ENCODE assay signal across 15 mouse cellular contexts in the genomic region with DNA sequence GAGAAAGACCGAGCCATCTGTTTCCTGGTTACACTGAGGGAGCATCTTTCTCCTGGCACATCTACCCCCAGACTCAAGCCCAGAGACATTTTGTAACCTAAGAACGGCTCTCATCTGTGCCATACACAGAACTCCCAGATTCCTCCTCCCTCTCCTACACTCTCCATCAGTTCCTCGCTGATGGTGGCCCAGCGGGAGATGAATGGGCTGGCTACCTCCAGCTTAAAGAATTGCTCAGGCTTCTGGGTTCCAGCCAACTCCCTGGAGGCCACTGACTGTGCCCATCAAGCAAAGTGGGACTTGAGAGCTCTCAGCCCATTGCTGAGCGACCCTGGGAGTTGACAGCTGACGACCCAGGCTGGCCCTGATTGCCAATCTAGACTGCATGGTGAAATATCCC. TPM values are rescaled to one million over a fixed set of nuclear protein-coding genes. Genes with fewer than 3 reads are reported as not detected.
A peak's percentile ranks its signal among the peaks of the same experiment; 100 is the strongest.
DNase-seq lines count a peak whose midpoint lies in the region; ATAC-seq and TF ChIP-seq lines count a peak whose summit lies in the region.
"Had no signal": no experiment of that assay in that cellular context is flagged by ENCODE, and none has a peak within 500 bp of the region (broad histone marks: within the 10 kb centered on the region; RNA-seq: fewer than 3 reads in every experiment).

No protein-coding gene starts in this region.

- no peaks in the 10 kb centered on the region for H3K9me3 ChIP-seq in forebrain, postnatal 0 days (ENCODE audit: low read length)
- H3K9me3 ChIP-seq: heart, embryonic 13.5 days; midbrain, embryonic 12.5 days had no signal

- intact Hi-C loops in left cerebral cortex, postnatal 4 days (cut with DNase I), result no loop called here
- intact Hi-C loops in left cerebral cortex, postnatal 14 days (cut with DNase I), result no loop called here

- H3K27me3 ChIP-seq in forebrain, postnatal 0 days (ENCODE audit: insufficient read depth, low read length), result no peaks in the 10 kb centered on the region

- no peak for TF ChIP-seq CTCF in forebrain, postnatal 0 days (IDR thresholded peaks at IDR 0.05; ENCODE audit: low read depth)

- H3K4me3 ChIP-seq in forebrain, postnatal 0 days (ENCODE audit: low read depth, low read length), result no peak overlapping the region
- H3K4me3 ChIP-seq: heart, embryonic 13.5 days; midbrain, embryonic 12.5 days had no signal

- H3K4me1 ChIP-seq in forebrain, postnatal 0 days (ENCODE audit: insufficient read depth), result no peaks in the 10 kb centered on the region
- H3K4me1 ChIP-seq: heart, embryonic 13.5 days; midbrain, embryonic 12.5 days had no signal

- H3K27ac ChIP-seq in forebrain, postnatal 0 days (ENCODE audit: low read depth, low read length), result no peak overlapping the region
- H3K27ac ChIP-seq: heart, embryonic 13.5 days; liver, embryonic 14.5 days; midbrain, embryonic 12.5 days had no signal

- H3K4me2 ChIP-seq in forebrain, postnatal 0 days (ENCODE audit: low read depth), result no peak overlapping the region
- H3K4me2 ChIP-seq: heart, embryonic 13.5 days; midbrain, embryonic 12.5 days had no signal

- H3K36me3 ChIP-seq in forebrain, postnatal 0 days (ENCODE audit: insufficient read depth), result no peaks in the 10 kb centered on the region
- H3K36me3 ChIP-seq: heart, embryonic 13.5 days; midbrain, embryonic 12.5 days had no signal

- ATAC-seq in forebrain, postnatal 0 days, result peak; percentile 66; the same call in 1 of the 2 replicates

- WGBS in forebrain, postnatal 0 days, result 42% methylated on average over 6 of the region's 6 CpGs

- DNase-seq in left cerebral cortex, postnatal 4 days, result peak; percentile 84
- no peak for DNase-seq in left cerebral cortex, postnatal 14 days (ENCODE audit: low spot score in 2 of 2)
- peak; percentile 20 for DNase-seq in adrenal gland, postnatal 10 days
- DNase-seq in cerebellum, adult 18-20 months, result peak; percentile 50 to 55
- peak; percentile 23 for DNase-seq in forebrain, postnatal 0 days
- no peak for DNase-seq in kidney, postnatal 10 days
- no peak for DNase-seq in ovary, adult 18-20 months (ENCODE audit: low spot score)
- DNase-seq: kidney, adult 11 months; thymus, adult 2 months had no signal

- no peak overlapping the region for H3K9ac ChIP-seq in forebrain, postnatal 0 days
- H3K9ac ChIP-seq: heart, embryonic 13.5 days; liver, embryonic 14.5 days; midbrain, embryonic 12.5 days had no signal

RNA-seq across cellular contexts. Expression of a gene that starts 36.3 kb away (rescaled TPM):
- not detected for total RNA-seq in left cerebral cortex, postnatal 4 days (2021)
- not detected for total RNA-seq in left cerebral cortex, postnatal 14 days (2021)
- not detected for total RNA-seq in adrenal gland, postnatal 10 days (2021)
- not detected in 2 replicates for total RNA-seq in forebrain, postnatal 0 days (2014; rRNA removed)
- not detected in 2 replicates for polyA plus RNA-seq in forebrain, postnatal 0 days (2015; fragmentation: Nextera tagmentation; extraction: Ambion mirVana)
- total RNA-seq: gastrocnemius, adult 18-20 months; left cerebral cortex, postnatal 10 days had no signal
- polyA plus RNA-seq: embryonic facial prominence, embryonic 14.5 days; heart, embryonic 13.5 days; liver, embryonic 14.5 days; midbrain, embryonic 12.5 days; thymus, adult 2 months had no signal

RNA-seq across cellular contexts. Expression of a gene that starts 39.4 kb away (rescaled TPM):
- not detected for total RNA-seq in left cerebral cortex, postnatal 4 days (2021)
- total RNA-seq in left cerebral cortex, postnatal 14 days (2021), result not detected
- total RNA-seq in adrenal gland, postnatal 10 days (2021), result not detected
- not detected in 2 replicates for total RNA-seq in forebrain, postnatal 0 days (2014; rRNA removed)
- not detected in 2 replicates for polyA plus RNA-seq in forebrain, postnatal 0 days (2015; fragmentation: Nextera tagmentation; extraction: Ambion mirVana)
- total RNA-seq: gastrocnemius, adult 18-20 months; left cerebral cortex, postnatal 10 days had no signal
- polyA plus RNA-seq: embryonic facial prominence, embryonic 14.5 days; heart, embryonic 13.5 days; liver, embryonic 14.5 days; midbrain, embryonic 12.5 days; thymus, adult 2 months had no signal

RNA-seq across cellular contexts. Expression of a gene that starts 42.6 kb away (rescaled TPM):
- not detected for total RNA-seq in left cerebral cortex, postnatal 4 days (2021)
- not detected for total RNA-seq in left cerebral cortex, postnatal 14 days (2021)
- not detected for total RNA-seq in adrenal gland, postnatal 10 days (2021)
- not detected in 2 replicates for total RNA-seq in forebrain, postnatal 0 days (2014; rRNA removed)
- polyA plus RNA-seq in forebrain, postnatal 0 days (2015; fragmentation: Nextera tagmentation; extraction: Ambion mirVana), result not detected in 2 replicates
- total RNA-seq: gastrocnemius, adult 18-20 months; left cerebral cortex, postnatal 10 days had no signal
- polyA plus RNA-seq: embryonic facial prominence, embryonic 14.5 days; heart, embryonic 13.5 days; liver, embryonic 14.5 days; midbrain, embryonic 12.5 days; thymus, adult 2 months had no signal

RNA-seq across cellular contexts. Expression of a gene that starts 45.8 kb away (rescaled TPM):
- total RNA-seq in left cerebral cortex, postnatal 4 days (2021), result not detected
- not detected for total RNA-seq in left cerebral cortex, postnatal 14 days (2021)
- total RNA-seq in adrenal gland, postnatal 10 days (2021), result not detected
- total RNA-seq in forebrain, postnatal 0 days (2014; rRNA removed), result not detected in 2 replicates
- polyA plus RNA-seq in forebrain, postnatal 0 days (2015; fragmentation: Nextera tagmentation; extraction: Ambion mirVana), result not detected in 2 replicates
- total RNA-seq: gastrocnemius, adult 18-20 months; left cerebral cortex, postnatal 10 days had no signal
- polyA plus RNA-seq: embryonic facial prominence, embryonic 14.5 days; heart, embryonic 13.5 days; liver, embryonic 14.5 days; midbrain, embryonic 12.5 days; thymus, adult 2 months had no signal

RNA-seq across cellular contexts. Expression of a gene that starts 48.9 kb away (rescaled TPM):
- total RNA-seq in left cerebral cortex, postnatal 4 days (2021), result not detected
- not detected for total RNA-seq in left cerebral cortex, postnatal 14 days (2021)
- total RNA-seq in adrenal gland, postnatal 10 days (2021), result not detected
- total RNA-seq in forebrain, postnatal 0 days (2014; rRNA removed), result not detected in 2 replicates
- not detected in 2 replicates for polyA plus RNA-seq in forebrain, postnatal 0 days (2015; fragmentation: Nextera tagmentation; extraction: Ambion mirVana)
- total RNA-seq: gastrocnemius, adult 18-20 months; left cerebral cortex, postnatal 10 days had no signal
- polyA plus RNA-seq: embryonic facial prominence, embryonic 14.5 days; heart, embryonic 13.5 days; liver, embryonic 14.5 days; midbrain, embryonic 12.5 days; thymus, adult 2 months had no signal

Comparison
In these comparisons a context has a peak if more than half of its experiments do, and no peak if none do; other contexts are left out.
1. DNase-seq: peak in left cerebral cortex, postnatal 4 days (single experiment), adrenal gland, postnatal 10 days (single experiment), cerebellum, adult 18-20 months (2 of 2) and forebrain, postnatal 0 days (single experiment); none in left cerebral cortex, postnatal 14 days (0 of 2), kidney, postnatal 10 days (single experiment) and ovary, adult 18-20 months (single experiment).